Mouse (Mus musculus): Measurements from ENCODE around the gene Gm47289. TPM values are rescaled to one million over a fixed set of nuclear protein-coding genes. Genes with fewer than 3 reads are reported as not detected.

Gm47289 gene
- total RNA-seq (2023), result not detected in 2 replicates

DNA sequence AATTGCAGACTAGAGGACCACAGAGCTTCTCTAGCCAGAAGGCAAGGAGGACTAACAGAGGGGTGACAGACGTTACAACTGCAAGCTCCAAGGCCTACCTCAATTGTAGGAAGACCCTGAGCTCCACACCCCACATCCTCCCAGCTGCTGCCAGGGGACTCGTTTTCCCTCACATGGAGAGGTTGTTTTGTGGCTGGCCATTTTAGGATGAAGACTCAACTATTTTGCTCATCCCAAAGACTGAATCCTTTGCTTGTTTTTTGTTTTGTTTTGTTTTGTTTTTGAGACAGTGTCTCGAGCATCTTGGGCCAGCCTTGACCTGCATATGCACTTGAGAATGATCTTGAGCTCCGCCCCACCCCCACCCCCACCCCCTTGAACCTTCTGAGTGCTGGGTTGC is at the start of gene Gm47289:
Gene Gm47289, plus strand, starts transcription at position 301 of the 400 bp plus-strand sequence.

DNA sequence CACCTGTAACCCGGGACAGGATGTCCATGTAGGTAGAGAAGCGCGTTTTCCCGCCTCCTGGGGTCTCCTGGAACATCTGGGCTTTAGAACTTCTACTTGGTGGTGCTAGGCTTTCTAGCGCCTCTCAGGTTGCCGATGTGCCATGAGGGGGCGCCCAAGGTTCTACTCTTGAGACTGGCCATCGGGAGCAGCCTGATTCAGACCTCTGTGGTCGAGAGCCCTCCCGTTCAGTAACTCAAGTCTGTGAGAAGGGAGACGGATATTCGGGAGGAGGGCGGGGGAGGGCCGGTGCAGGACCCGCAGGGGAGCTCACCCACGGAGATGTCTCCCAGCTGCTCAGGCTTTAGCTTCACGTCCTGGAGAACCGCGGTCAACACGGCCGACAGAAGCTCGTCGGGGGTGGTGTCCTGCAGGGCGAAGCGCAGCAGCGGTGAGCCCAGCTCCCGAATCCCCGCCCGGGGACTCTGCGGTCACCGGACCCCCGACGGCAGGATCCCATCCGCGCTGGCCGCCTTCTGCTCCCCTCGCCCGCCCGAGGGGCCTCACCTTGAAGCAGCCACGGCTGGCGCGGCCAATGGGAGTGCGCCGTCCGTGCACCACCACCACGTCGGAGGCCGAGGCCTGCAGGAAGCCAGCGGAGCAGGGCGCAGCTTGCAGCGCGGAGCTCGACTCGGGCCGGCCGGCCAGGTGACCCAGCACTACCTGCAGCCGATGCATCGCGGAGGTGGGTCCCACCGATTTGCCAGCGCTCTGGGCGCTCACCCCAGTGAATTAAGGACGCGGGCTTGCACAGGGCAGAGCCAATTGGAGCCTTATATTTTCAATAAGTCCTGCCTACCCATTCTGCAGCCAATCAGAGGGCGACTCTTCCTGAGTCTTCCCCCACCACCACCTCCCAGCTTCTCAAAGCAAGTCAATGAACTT is 2.4 kb upstream of the Gm47289 start, which contains the start of gene Acaa1b:
Gene Acaa1b, minus strand, starts transcription at position 816 of the 924 bp plus-strand sequence.

DNA sequence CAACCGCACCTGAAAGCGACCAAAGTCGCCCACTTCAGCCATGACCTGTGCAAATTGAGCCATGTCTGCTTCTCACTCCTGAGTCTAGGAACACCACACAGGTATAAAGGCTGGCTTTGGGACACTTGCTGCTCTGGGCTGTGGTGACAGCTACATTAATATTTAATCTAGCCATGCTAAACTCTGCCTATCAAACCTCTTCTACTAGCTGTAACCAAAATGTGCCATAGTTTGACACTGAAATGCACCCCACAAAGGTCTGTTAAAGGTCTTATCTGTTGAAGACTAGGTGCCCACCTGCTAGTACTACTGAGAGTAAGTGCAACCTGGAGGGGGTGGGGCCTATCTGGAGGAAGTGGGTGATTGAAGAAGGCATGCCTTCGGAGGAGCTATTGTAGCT is 50.0 kb downstream of the Gm47289 start, which contains the start of gene Slc22a13:
Gene Slc22a13, minus strand, starts transcription at position 101 of the 400 bp plus-strand sequence.

Other genes with a start within 250 kb of the Gm47289 start
- gene Ctdspl, start 232.7 kb upstream of the Gm47289 start, total RNA-seq (2023), result 18.1 and 27.4 TPM in 2 replicates
- 30.2 and 54.2 TPM in 2 replicates for gene Vill, start 106.4 kb upstream of the Gm47289 start, total RNA-seq (2023)
- gene Plcd1, start 65.7 kb upstream of the Gm47289 start, total RNA-seq (2023), result 0.73 and 1.2 TPM in 2 replicates
- gene Dlec1, start 56.7 kb upstream of the Gm47289 start, total RNA-seq (2023), result 0.43 TPM in 1 of 2 replicates, not detected in the other
- 0.68 and 0.85 TPM in 2 replicates for gene Acaa1b, start 2.1 kb upstream of the Gm47289 start, total RNA-seq (2023)
- not detected in 2 replicates for gene Slc22a13, start 49.9 kb downstream of the Gm47289 start, total RNA-seq (2023)
- gene Oxsr1, start 163.3 kb downstream of the Gm47289 start, total RNA-seq (2023), result 21.8 and 27.9 TPM in 2 replicates
- 43.2 and 61.0 TPM in 2 replicates for gene Acaa1a, start 180.5 kb downstream of the Gm47289 start, total RNA-seq (2023)
- gene Myd88, start 182.2 kb downstream of the Gm47289 start, total RNA-seq (2023), result 99.5 and 123 TPM in 2 replicates
- 0.98 and 1.1 TPM in 2 replicates for gene Xylb, start 198.2 kb downstream of the Gm47289 start, total RNA-seq (2023)
- gene Slc22a14, start 206.4 kb downstream of the Gm47289 start, total RNA-seq (2023), result not detected in 2 replicates
- gene Acvr2b, start 243.0 kb downstream of the Gm47289 start, total RNA-seq (2023), result 0.86 and 1.1 TPM in 2 replicates